Mouse (Mus musculus): ENCODE results near the gene Cd160. TPM values are rescaled to one million over a fixed set of nuclear protein-coding genes. Genes with fewer than 3 reads are reported as not detected.

The Cd160 gene
- polyA plus RNA-seq (2016; fragmentation: Nextera tagmentation; extraction: Ambion mirVana): 0.05 and 0.18 TPM in 2 replicates

GRCm38 (mm10) chr3:96828984-96829383 is at the start of gene Cd160, which contains the start of gene Pdzk1:
Cd160 (minus strand) TSS chr3:96829351.
Pdzk1 (plus strand) TSS chr3:96829284.
- DNase-seq (ENCODE audit: extremely low spot score, low spot score): no peak
- Histone ChIP-seq H3K27me3 (ENCODE audit: poor library complexity, severe bottlenecking) (no peaks in the 10 kb centered on the region), H3K9me3 (no peaks in the 10 kb centered on the region), H3K4me1 (peaks cover 24% of the 10 kb centered on the region), H3K4me3 (no peak within 1 kb of the TSS), H3K36me3 (replicated peaks) (no peaks in the 10 kb centered on the region), H3K27ac (no peak within 1 kb of the TSS)
- 81% methylated on average over 1 of the region's 1 CpGs for WGBS

- Histone ChIP-seq H3K4me3 (no peak overlapping the region), H3K27me3 (ENCODE audit: poor library complexity, severe bottlenecking) (no peaks in the 10 kb centered on the region), H3K4me1 (no peaks in the 10 kb centered on the region), H3K36me3 (replicated peaks) (peaks cover 86% of the 10 kb centered on the region), H3K27ac (no peak overlapping the region), H3K9me3 (no peaks in the 10 kb centered on the region)
- 89% methylated on average over 7 of the region's 7 CpGs for WGBS
- no peak for DNase-seq (ENCODE audit: extremely low spot score, low spot score)
Measured at GRCm38 (mm10) chr3:96874808-96875571, 45.8 kb upstream of the Cd160 start.

- no peaks in the 10 kb centered on the region for H3K4me1 ChIP-seq
- DNase-seq (ENCODE audit: extremely low spot score, low spot score): no peak
- no peak overlapping the region for H3K4me3 ChIP-seq
- H3K27me3 ChIP-seq (ENCODE audit: poor library complexity, severe bottlenecking): no peaks in the 10 kb centered on the region
- WGBS: 92% methylated on average over 8 of the region's 8 CpGs
- H3K27ac ChIP-seq: no peak overlapping the region
- no peaks in the 10 kb centered on the region for H3K9me3 ChIP-seq
- peaks cover 91% of the 10 kb centered on the region for H3K36me3 ChIP-seq (replicated peaks)
Measured at GRCm38 (mm10) chr3:96872501-96872900, 43.4 kb upstream of the Cd160 start.

- no peak overlapping the region for H3K27ac ChIP-seq
- H3K9me3 ChIP-seq: no peaks in the 10 kb centered on the region
- H3K4me1 ChIP-seq: no peaks in the 10 kb centered on the region
- no peak overlapping the region for H3K4me3 ChIP-seq
- H3K27me3 ChIP-seq (ENCODE audit: poor library complexity, severe bottlenecking): no peaks in the 10 kb centered on the region
- peaks cover 84% of the 10 kb centered on the region for H3K36me3 ChIP-seq (replicated peaks)
- WGBS: 89% methylated on average over 8 of the region's 8 CpGs
- no peak for DNase-seq (ENCODE audit: extremely low spot score, low spot score)
Measured at GRCm38 (mm10) chr3:96871070-96871469, 41.9 kb upstream of the Cd160 start.

- Histone ChIP-seq H3K9me3 (no peaks in the 10 kb centered on the region), H3K4me3 (no peak overlapping the region), H3K4me1 (no peaks in the 10 kb centered on the region), H3K27me3 (ENCODE audit: poor library complexity, severe bottlenecking) (no peaks in the 10 kb centered on the region), H3K36me3 (replicated peaks) (peaks cover 79% of the 10 kb centered on the region), H3K27ac (no peak overlapping the region)
- 94% methylated on average over 2 of the region's 2 CpGs for WGBS
- no peak for DNase-seq (ENCODE audit: extremely low spot score, low spot score)
Measured at GRCm38 (mm10) chr3:96870270-96870669, 41.1 kb upstream of the Cd160 start.

- no peak for DNase-seq (ENCODE audit: extremely low spot score, low spot score)
- Histone ChIP-seq H3K36me3 (replicated peaks) (peaks cover 67% of the 10 kb centered on the region), H3K4me3 (no peak overlapping the region), H3K27me3 (ENCODE audit: poor library complexity, severe bottlenecking) (no peaks in the 10 kb centered on the region), H3K27ac (no peak overlapping the region), H3K4me1 (no peaks in the 10 kb centered on the region), H3K9me3 (no peaks in the 10 kb centered on the region)
- 90% methylated on average over 7 of the region's 7 CpGs for WGBS
Measured at GRCm38 (mm10) chr3:96869091-96869490, 39.9 kb upstream of the Cd160 start.

- WGBS: 93% methylated on average over 8 of the region's 8 CpGs
- Histone ChIP-seq H3K4me3 (no peak overlapping the region), H3K36me3 (replicated peaks) (peaks cover 62% of the 10 kb centered on the region), H3K27me3 (ENCODE audit: poor library complexity, severe bottlenecking) (no peaks in the 10 kb centered on the region), H3K9me3 (no peaks in the 10 kb centered on the region), H3K27ac (no peak overlapping the region), H3K4me1 (no peaks in the 10 kb centered on the region)
- DNase-seq (ENCODE audit: extremely low spot score, low spot score): no peak
Measured at GRCm38 (mm10) chr3:96868566-96868965, 39.4 kb upstream of the Cd160 start.

GRCm38 (mm10) chr3:96867863-96868262 is 38.7 kb upstream of the Cd160 start:
- DNase-seq (ENCODE audit: extremely low spot score, low spot score): no peak
- Histone ChIP-seq H3K9me3 (no peaks in the 10 kb centered on the region), H3K4me3 (no peak overlapping the region), H3K27ac (no peak overlapping the region), H3K36me3 (replicated peaks) (peaks cover 55% of the 10 kb centered on the region), H3K27me3 (ENCODE audit: poor library complexity, severe bottlenecking) (no peaks in the 10 kb centered on the region), H3K4me1 (no peaks in the 10 kb centered on the region)
- WGBS: 90% methylated on average over 3 of the region's 3 CpGs

GRCm38 (mm10) chr3:96860498-96860897 is 31.3 kb upstream of the Cd160 start:
- Histone ChIP-seq H3K36me3 (replicated peaks) (peaks cover 6% of the 10 kb centered on the region; the same call in 1 of the 2 replicates), H3K9me3 (no peaks in the 10 kb centered on the region), H3K4me3 (no peak overlapping the region), H3K4me1 (no peaks in the 10 kb centered on the region), H3K27ac (no peak overlapping the region), H3K27me3 (ENCODE audit: poor library complexity, severe bottlenecking) (no peaks in the 10 kb centered on the region)
- 93% methylated on average over 5 of the region's 5 CpGs for WGBS
- DNase-seq (ENCODE audit: extremely low spot score, low spot score): no peak

- 77% methylated on average over 3 of the region's 3 CpGs for WGBS
Measured at GRCm38 (mm10) chr3:96855833-96856232, 26.7 kb upstream of the Cd160 start.

GRCm38 (mm10) chr3:96854376-96854775 is 25.2 kb upstream of the Cd160 start:
- H3K36me3 ChIP-seq (replicated peaks): no peaks in the 10 kb centered on the region
- DNase-seq (ENCODE audit: extremely low spot score, low spot score): no peak
- no peak overlapping the region for H3K4me3 ChIP-seq
- 91% methylated on average over 4 of the region's 4 CpGs for WGBS
- H3K27me3 ChIP-seq (ENCODE audit: poor library complexity, severe bottlenecking): no peaks in the 10 kb centered on the region
- no peak overlapping the region for H3K27ac ChIP-seq
- H3K9me3 ChIP-seq: no peaks in the 10 kb centered on the region
- no peaks in the 10 kb centered on the region for H3K4me1 ChIP-seq

More at GRCm38 (mm10) chr3:96855833-96856232, 26.7 kb upstream of the Cd160 start:
- H3K4me3 ChIP-seq: no peak overlapping the region
- no peaks in the 10 kb centered on the region for H3K4me1 ChIP-seq
- H3K9me3 ChIP-seq: no peaks in the 10 kb centered on the region
- no peak for DNase-seq (ENCODE audit: extremely low spot score, low spot score)
- no peak overlapping the region for H3K27ac ChIP-seq
- H3K36me3 ChIP-seq (replicated peaks): peaks cover 4% of the 10 kb centered on the region; the same call in 1 of the 2 replicates
- H3K27me3 ChIP-seq (ENCODE audit: poor library complexity, severe bottlenecking): no peaks in the 10 kb centered on the region

- 89% methylated on average over 6 of the region's 6 CpGs for WGBS
- Histone ChIP-seq H3K4me1 (peaks cover 1% of the 10 kb centered on the region; the same call in 1 of the 2 replicates), H3K9me3 (no peaks in the 10 kb centered on the region), H3K4me3 (no peak overlapping the region), H3K27me3 (ENCODE audit: poor library complexity, severe bottlenecking) (no peaks in the 10 kb centered on the region), H3K27ac (no peak overlapping the region), H3K36me3 (replicated peaks) (no peaks in the 10 kb centered on the region)
- DNase-seq (ENCODE audit: extremely low spot score, low spot score): no peak
Measured at GRCm38 (mm10) chr3:96852561-96852960, 23.4 kb upstream of the Cd160 start.

GRCm38 (mm10) chr3:96849168-96849727 is 20.1 kb upstream of the Cd160 start:
- H3K9me3 ChIP-seq: no peaks in the 10 kb centered on the region
- H3K36me3 ChIP-seq (replicated peaks): no peaks in the 10 kb centered on the region
- H3K4me1 ChIP-seq: peaks cover 3% of the 10 kb centered on the region; the same call in 1 of the 2 replicates
- H3K27me3 ChIP-seq (ENCODE audit: poor library complexity, severe bottlenecking): no peaks in the 10 kb centered on the region
- WGBS: 89% methylated on average over 2 of the region's 2 CpGs
- H3K27ac ChIP-seq: no peak overlapping the region
- H3K4me3 ChIP-seq: no peak overlapping the region
- DNase-seq (ENCODE audit: extremely low spot score, low spot score): no peak

Data from forebrain, embryonic 10.5 days (tissue).